Mouse (Mus musculus) heart, embryonic 10.5 days (tissue): ENCODE measurements around the gene Pkd1l3. TPM values are rescaled to one million over a fixed set of nuclear protein-coding genes. Genes with fewer than 3 reads are reported as not detected.

Source experiments
- DNase-seq: peaks from one replicate; pipeline ENCODE4 v3.0.0-alpha.2; 2017; ENCODE audit warnings: low spot score
- H3K27ac ChIP-seq: fragments of 300-500 bp; sonication (generic); 2 replicates; pipeline ENCODE4 v1.5.1; 2016; ENCODE audit warnings: mild to moderate bottlenecking
- H3K27me3 ChIP-seq: fragments of 300-500 bp; sonication (generic); 2 replicates; pipeline ENCODE4 v1.6.1; 2016; ENCODE audit warnings: mild to moderate bottlenecking; ENCODE audit not compliant: poor library complexity, insufficient read depth, severe bottlenecking
- H3K36me3 ChIP-seq: fragments of 300-500 bp; sonication (generic); 2 replicates; pipeline ENCODE4 v1.6.1; 2016; ENCODE audit warnings: mild to moderate bottlenecking, moderate library complexity
- H3K4me1 ChIP-seq: fragments of 300-500 bp; sonication (generic); 2 replicates; pipeline ENCODE4 v1.6.1; 2016; ENCODE audit warnings: mild to moderate bottlenecking
- H3K4me3 ChIP-seq: fragments of 300-500 bp; sonication (generic); 2 replicates; pipeline ENCODE4 v1.5.1; 2016; ENCODE audit warnings: mild to moderate bottlenecking, moderate library complexity
- H3K9me3 ChIP-seq: fragments of 300-500 bp; sonication (generic); 2 replicates; pipeline ENCODE4 v1.6.1; 2016; ENCODE audit warnings: mild to moderate bottlenecking, moderate library complexity
- WGBS: fragments of 180-500 bp; shearing (Covaris S2); methylation state at CpG from one replicate; pipeline ENCODE4 v1.1.7; 2016; 5-methylcytosine and 5-hydroxymethylcytosine counted together
- polyA plus RNA-seq: library from polyadenylated mRNA; unstranded; fragments of >200 nt; fragmentation: Nextera tagmentation; extraction: Ambion mirVana; gene quantifications from 2 replicates; pipeline ENCODE4 v1.2.1, GENCODE M21; 2016

The Pkd1l3 gene
- polyA plus RNA-seq, 1 experiment from 2014 or later, result 0.26 TPM

DNA sequence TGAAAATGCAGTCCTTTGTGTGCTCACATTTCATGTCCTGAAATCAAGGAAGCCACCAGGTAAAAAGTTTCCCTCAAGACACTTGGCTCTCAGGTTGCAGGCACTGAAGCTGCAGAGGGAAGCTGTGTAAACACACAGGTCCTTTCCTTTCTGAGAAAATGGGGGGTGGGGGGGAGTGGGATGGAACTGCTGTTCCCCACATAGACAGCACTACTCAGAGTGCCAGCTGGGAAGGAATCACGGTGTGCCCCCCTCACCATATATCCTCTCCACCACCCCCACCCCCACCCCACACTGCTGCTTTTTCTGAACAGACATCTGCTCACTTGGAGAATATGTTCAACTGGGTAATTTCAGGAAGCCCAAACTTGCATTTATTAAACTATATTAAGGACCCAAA, 98.2 kb downstream of the Pkd1l3 start:
- no peak overlapping the region for H3K27ac ChIP-seq
- no peaks in the 10 kb centered on the region for H3K27me3 ChIP-seq
- no peaks in the 10 kb centered on the region for H3K9me3 ChIP-seq
- H3K4me1 ChIP-seq, result no peaks in the 10 kb centered on the region
- DNase-seq, result no peak
- peaks cover 94% of the 10 kb centered on the region for H3K36me3 ChIP-seq
- no peak overlapping the region for H3K4me3 ChIP-seq
- 84% methylated on average over 1 of the region's 1 CpGs for WGBS

DNA sequence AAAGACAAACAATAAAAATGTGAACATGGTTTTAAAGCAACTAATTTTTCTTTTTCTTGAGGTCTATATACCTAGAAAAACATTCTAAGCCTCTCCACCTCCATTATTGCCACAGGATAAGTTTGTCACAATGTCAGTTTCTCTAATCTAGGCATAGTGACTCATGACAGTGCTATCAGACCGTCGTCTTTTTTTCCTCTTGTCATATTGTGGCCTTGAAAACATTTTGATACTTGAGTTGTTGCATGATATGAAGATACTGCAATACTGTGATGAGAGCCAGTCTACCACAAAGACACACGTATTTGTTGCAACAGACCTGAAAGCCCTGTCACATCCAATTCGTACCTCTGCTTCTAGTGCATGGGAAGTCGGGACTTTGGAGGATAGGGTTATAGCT, 100.6 kb downstream of the Pkd1l3 start:
- H3K4me1 ChIP-seq, result no peaks in the 10 kb centered on the region
- no peaks in the 10 kb centered on the region for H3K9me3 ChIP-seq
- no peak overlapping the region for H3K4me3 ChIP-seq
- H3K27ac ChIP-seq, result no peak overlapping the region
- DNase-seq, result no peak
- H3K27me3 ChIP-seq, result no peaks in the 10 kb centered on the region
- peaks cover 95% of the 10 kb centered on the region for H3K36me3 ChIP-seq
- 88% methylated on average over 5 of the region's 5 CpGs for WGBS

Other genes with a start within 250 kb of the Pkd1l3 start
- gene Pmfbp1, start 120.5 kb upstream of the Pkd1l3 start, polyA plus RNA-seq, result 0.08 and 0.15 TPM in 2 replicates
- 24.7 and 26.1 TPM in 2 replicates for gene Dhx38, start 48.7 kb upstream of the Pkd1l3 start, polyA plus RNA-seq
- 18.5 and 20.0 TPM in 2 replicates for gene Txnl4b, start 48.6 kb upstream of the Pkd1l3 start, polyA plus RNA-seq
- gene Hp, start 35.3 kb upstream of the Pkd1l3 start, polyA plus RNA-seq, result 0.44 and 0.99 TPM in 2 replicates
- gene Dhodh, start 5.8 kb upstream of the Pkd1l3 start, polyA plus RNA-seq, result 49.0 and 57.1 TPM in 2 replicates
- gene Ist1, start 78.7 kb downstream of the Pkd1l3 start, polyA plus RNA-seq, result 100 and 103 TPM in 2 replicates
- gene Zfp821, start 91.0 kb downstream of the Pkd1l3 start, polyA plus RNA-seq, result 18.5 and 23.4 TPM in 2 replicates
- 6.1 and 6.4 TPM in 2 replicates for gene Atxn1l, start 123.2 kb downstream of the Pkd1l3 start, polyA plus RNA-seq
- 38.9 and 43.3 TPM in 2 replicates for gene Ap1g1, start 164.0 kb downstream of the Pkd1l3 start, polyA plus RNA-seq